Mouse (Mus musculus): ENCODE data around the gene Gm20388.

GRCm38 (mm10) chr8:122350309-122351089 lies 2439.9 kb downstream of the Gm20388 start:
- no peak for TF ChIP-seq POLR2A (IDR thresholded peaks at IDR 0.05; ENCODE audit: low read depth, low read length)
- no peak for TF ChIP-seq CTCF (conservative IDR thresholded peaks at IDR 0.05; ENCODE audit: insufficient read depth, insufficient read length, low read depth, low read length)

Measured in kidney, adult 2 months (tissue).